Mouse (Mus musculus): Measurements from ENCODE around the gene Ss18l1. TPM values are rescaled to one million over a fixed set of nuclear protein-coding genes. Genes with fewer than 3 reads are reported as not detected.

The Ss18l1 gene
- total RNA-seq, 2 experiments from 2014 or later = 8.9 to 9.6 TPM

GRCm38 (mm10) chr2:180117485-180118194, 75.3 kb downstream of the Ss18l1 start:
- no peak for DNase-seq (ENCODE audit: low spot score in 2 of 2)

- peak; percentile 98 to 99 for DNase-seq (ENCODE audit: low spot score in 2 of 2)
Observed at GRCm38 (mm10) chr2:180118661-180119438, 76.5 kb downstream of the Ss18l1 start, which contains the start of gene Osbpl2. Gene Osbpl2, plus strand, starts transcription at chr2:180119306.

Other genes with a start within 250 kb of the Ss18l1 start
- 10 to 100 TPM; 22.7 to 26.0 TPM for gene Taf4, start 65.9 kb upstream of the Ss18l1 start, total RNA-seq (2021)
- 10 to 100 TPM; 45.3 to 47.4 TPM for gene Lsm14b, start 17.5 kb upstream of the Ss18l1 start, total RNA-seq (2021)
- gene Psma7, start 76 bp upstream of the Ss18l1 start, total RNA-seq (2021) = 100 to 1,000 TPM; 245 to 248 TPM
- gene Mtg2, start 28.1 kb downstream of the Ss18l1 start, total RNA-seq (2021) = 10 to 100 TPM; 16.4 to 17.7 TPM
- gene Hrh3, start 62.0 kb downstream of the Ss18l1 start, total RNA-seq (2021) = under 1 TPM; 0.28 to 0.48 TPM
- gene Osbpl2, start 76.8 kb downstream of the Ss18l1 start, total RNA-seq (2021) = 10 to 100 TPM; 35.1 to 37.2 TPM
- gene Adrm1, start 129.0 kb downstream of the Ss18l1 start, total RNA-seq (2021) = 100 to 1,000 TPM; 128 to 136 TPM
- gene Lama5, start 183.3 kb downstream of the Ss18l1 start, total RNA-seq (2021) = 10 to 100 TPM; 47.5 to 66.5 TPM
- 1,000 to 10,000 TPM; 1,005 to 1,051 TPM for gene Rps21, start 214.9 kb downstream of the Ss18l1 start, total RNA-seq (2021)
- gene Cables2, start 231.0 kb downstream of the Ss18l1 start, total RNA-seq (2021) = 10 to 100 TPM; 19.8 to 21.2 TPM
- gene Rbbp8nl, start 247.4 kb downstream of the Ss18l1 start, total RNA-seq (2021) = not detected

Measured in adrenal gland, postnatal 4 days (tissue).